Mouse (Mus musculus) heart, postnatal 36 days (tissue): ENCODE measurements at regions not wholly inside any gene's neighbourhood (a gene's known extent, or its start where the extent isn't known, plus 50 kb on each side); places are given as distances from the start of the nearest gene placed in this dataset.

ENCODE experiments used
- DNase-seq, 2 experiments: peaks; one replicate each; pipeline ENCODE4 v3.0.0; 2021 to 2022
- intact Hi-C: fragments of 180-260 bp; cut with DNase I; formaldehyde crosslinking; loops from one replicate; pipeline ENCODE4 v1.15.1; 2025

DNA sequence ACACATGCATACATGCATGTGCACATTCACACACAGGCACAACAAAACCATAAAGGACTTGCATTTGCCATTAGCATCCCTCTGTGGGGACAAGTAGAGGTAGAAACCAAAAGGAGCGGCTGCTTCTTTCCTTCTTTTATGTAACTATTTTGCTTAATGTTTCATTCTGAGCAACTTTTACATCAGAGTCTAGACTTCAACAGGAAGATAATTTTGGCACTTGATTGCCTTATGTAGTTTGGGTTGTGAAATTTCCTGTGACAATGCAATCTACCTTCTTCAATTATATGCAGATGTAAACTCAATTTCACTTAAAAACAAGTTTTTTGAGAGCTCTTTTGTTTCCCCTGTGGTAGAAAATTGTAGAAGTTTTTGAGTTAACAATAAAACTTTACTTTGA, 56.1 kb upstream of the Adgrf1 start:
- no peak for DNase-seq
- intact Hi-C loops, result no loop called here

- no peak for DNase-seq
- intact Hi-C loops, result no loop called here
Measured at GRCm38 (mm10) chr17:43219636-43220035, 50.5 kb upstream of the Adgrf1 start.
